Mouse (Mus musculus) lung, adult 2 months (tissue): ENCODE results near the gene Slc25a18.

ENCODE experiments used
- CTCF ChIP-seq: fragments of 200-500 bp; IDR thresholded peaks from 2 replicates; pipeline ENCODE4 v1.5.1; 2011; ENCODE audit warnings: mild to moderate bottlenecking, low read length, control low read depth; ENCODE audit not compliant: insufficient read depth
- POLR2A ChIP-seq: fragments of 200-500 bp; IDR thresholded peaks from 2 replicates; pipeline ENCODE4 v1.6.1; 2011; ENCODE audit warnings: low read depth, mild to moderate bottlenecking, control low read depth, low read length, borderline replicate concordance; ENCODE audit errors: extremely low read depth

DNA sequence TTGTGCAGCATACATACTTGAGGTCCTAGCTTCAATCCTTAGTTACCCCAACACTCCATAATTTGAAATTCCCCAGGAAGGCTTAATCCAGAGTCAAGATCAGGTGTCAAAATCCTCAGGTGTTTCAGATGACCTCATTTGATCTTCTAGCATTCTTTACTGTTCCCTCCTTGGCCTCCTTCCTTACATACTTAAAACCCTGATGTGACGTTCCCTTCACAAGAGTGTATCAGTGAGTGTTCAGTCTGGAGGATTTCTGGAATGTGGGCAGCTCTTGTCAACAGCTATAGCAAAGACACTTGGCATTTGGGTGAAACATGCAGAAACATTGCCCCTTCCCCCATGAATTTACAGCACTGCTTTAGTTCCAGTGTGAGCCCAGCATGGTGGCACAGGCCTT lies 3.4 kb upstream of the Slc25a18 start:
- TF ChIP-seq CTCF (no peak), POLR2A (no peak)
